Mouse (Mus musculus) stomach, embryonic 16.5 days (tissue): ENCODE measurements at regions not wholly inside any gene's neighbourhood (a gene's known extent, or its start where the extent isn't known, plus 50 kb on each side); places are given as distances from the start of the nearest gene placed in this dataset.
A peak's percentile ranks its signal among the peaks of the same experiment; 100 is the strongest.

Source experiments
- ATAC-seq: fragments of 200-750 bp; cut with Nextera tagmentation; 2 replicates; pipeline ENCODE4 v1.8.0; 2017; ENCODE audit warnings: moderate number of reproducible peaks, moderate TSS enrichment; ENCODE audit not compliant: insufficient read depth, low FRiP score
- H3K27ac ChIP-seq: fragments of 300-500 bp; sonication (generic); 2 replicates; pipeline ENCODE4 v1.5.1; 2014; ENCODE audit warnings: low read length
- H3K27me3 ChIP-seq: fragments of 300-500 bp; sonication (generic); 2 replicates; pipeline ENCODE4 v1.6.1; 2014; ENCODE audit warnings: low read length, control low read depth, mixed read lengths; ENCODE audit not compliant: control insufficient read depth, insufficient read depth
- H3K36me3 ChIP-seq: fragments of 300-500 bp; sonication (generic); 2 replicates; pipeline ENCODE4 v1.6.1; 2014; ENCODE audit warnings: low read length; ENCODE audit not compliant: control insufficient read depth, insufficient read depth
- H3K4me1 ChIP-seq: fragments of 300-500 bp; sonication (generic); 2 replicates; pipeline ENCODE4 v1.6.1; 2014; ENCODE audit warnings: low read length, control low read depth, mixed read lengths; ENCODE audit not compliant: control insufficient read depth, insufficient read depth
- H3K4me2 ChIP-seq: fragments of 300-500 bp; sonication (generic); 2 replicates; pipeline ENCODE4 v1.6.1; 2014; ENCODE audit warnings: low read depth, low read length, mixed read lengths
- H3K4me3 ChIP-seq: fragments of 300-500 bp; sonication (generic); replicated peaks from 2 replicates; pipeline ENCODE4 v1.5.1; 2014; ENCODE audit warnings: mild to moderate bottlenecking, low read length
- H3K9ac ChIP-seq: fragments of 300-500 bp; sonication (generic); 2 replicates; pipeline ENCODE4 v1.6.1; 2014; ENCODE audit warnings: low read length
- H3K9me3 ChIP-seq: fragments of 300-500 bp; sonication (generic); replicated peaks from 2 replicates; pipeline ENCODE4 v1.6.1; 2016; ENCODE audit warnings: low read length, control low read depth; ENCODE audit not compliant: control insufficient read depth
- WGBS: fragments of 180-500 bp; shearing (Covaris S2); extraction: QIAGEN DNeasy Blood & Tissue Kit; methylation state at CpG from one replicate; pipeline ENCODE4 v1.1.7; 2014; 5-methylcytosine and 5-hydroxymethylcytosine counted together

GRCm38 (mm10) chr15:7012446-7012845, 78.0 kb upstream of the Lifr start:
- Histone ChIP-seq H3K4me2 (no peak overlapping the region), H3K4me3 (no peak overlapping the region), H3K27ac (no peak overlapping the region), H3K9me3 (no peaks in the 10 kb centered on the region), H3K27me3 (no peaks in the 10 kb centered on the region), H3K4me1 (peaks cover 12% of the 10 kb centered on the region; the same call in 1 of the 2 replicates), H3K9ac (no peak overlapping the region), H3K36me3 (no peaks in the 10 kb centered on the region)
- no peak for ATAC-seq
- WGBS, result 87% methylated on average over 6 of the region's 6 CpGs

GRCm38 (mm10) chr15:7013047-7013446, 77.4 kb upstream of the Lifr start:
- no peak for ATAC-seq
- peaks cover 12% of the 10 kb centered on the region; the same call in 1 of the 2 replicates for H3K4me1 ChIP-seq
- no peak overlapping the region for H3K27ac ChIP-seq
- no peak overlapping the region for H3K9ac ChIP-seq
- H3K4me3 ChIP-seq, result no peak overlapping the region
- no peak overlapping the region for H3K4me2 ChIP-seq
- 62% methylated on average over 5 of the region's 5 CpGs for WGBS
- no peaks in the 10 kb centered on the region for H3K9me3 ChIP-seq
- no peaks in the 10 kb centered on the region for H3K27me3 ChIP-seq
- no peaks in the 10 kb centered on the region for H3K36me3 ChIP-seq

- Histone ChIP-seq H3K4me1 (peaks cover 12% of the 10 kb centered on the region; the same call in 1 of the 2 replicates), H3K27me3 (no peaks in the 10 kb centered on the region), H3K4me3 (no peak overlapping the region), H3K4me2 (no peak overlapping the region), H3K36me3 (no peaks in the 10 kb centered on the region), H3K9ac (no peak overlapping the region), H3K9me3 (no peaks in the 10 kb centered on the region), H3K27ac (no peak overlapping the region)
- ATAC-seq, result peak; percentile 60; the same call in 1 of the 2 replicates
- 49% methylated on average over 2 of the region's 2 CpGs for WGBS
Observed at GRCm38 (mm10) chr15:7014984-7015383, 75.4 kb upstream of the Lifr start.

GRCm38 (mm10) chr15:7016018-7016417, 74.4 kb upstream of the Lifr start:
- Histone ChIP-seq H3K9ac (no peak overlapping the region), H3K4me3 (no peak overlapping the region), H3K4me1 (peaks cover 12% of the 10 kb centered on the region; the same call in 1 of the 2 replicates), H3K27me3 (no peaks in the 10 kb centered on the region), H3K36me3 (no peaks in the 10 kb centered on the region), H3K27ac (no peak overlapping the region), H3K9me3 (no peaks in the 10 kb centered on the region), H3K4me2 (no peak overlapping the region)
- no peak for ATAC-seq
- 47% methylated on average over 3 of the region's 3 CpGs for WGBS

- Histone ChIP-seq H3K9me3 (no peaks in the 10 kb centered on the region), H3K27me3 (no peaks in the 10 kb centered on the region), H3K9ac (no peak overlapping the region), H3K27ac (no peak overlapping the region), H3K4me3 (no peak overlapping the region), H3K4me1 (peaks cover 12% of the 10 kb centered on the region; the same call in 1 of the 2 replicates), H3K4me2 (no peak overlapping the region), H3K36me3 (no peaks in the 10 kb centered on the region)
- WGBS, result 47% methylated on average over 6 of the region's 6 CpGs
- no peak for ATAC-seq
Observed at GRCm38 (mm10) chr15:7017281-7017845, 73.1 kb upstream of the Lifr start.

- H3K27ac ChIP-seq, result no peak overlapping the region
- no peak overlapping the region for H3K4me2 ChIP-seq
- ATAC-seq, result no peak
- no peaks in the 10 kb centered on the region for H3K27me3 ChIP-seq
- H3K4me1 ChIP-seq, result no peaks in the 10 kb centered on the region; the same call in 1 of the 2 replicates
- H3K4me3 ChIP-seq, result no peak overlapping the region
- peaks cover 5% of the 10 kb centered on the region; the same call in 1 of the 2 replicates for H3K9me3 ChIP-seq
- H3K36me3 ChIP-seq, result no peaks in the 10 kb centered on the region
- no peak overlapping the region for H3K9ac ChIP-seq
Observed at GRCm38 (mm10) chr15:7022660-7023059, 67.8 kb upstream of the Lifr start.

- no peak overlapping the region for H3K9ac ChIP-seq
- H3K4me3 ChIP-seq, result no peak overlapping the region
- H3K27me3 ChIP-seq, result no peaks in the 10 kb centered on the region
- peaks cover 5% of the 10 kb centered on the region; the same call in 1 of the 2 replicates for H3K9me3 ChIP-seq
- H3K4me1 ChIP-seq, result no peaks in the 10 kb centered on the region
- WGBS, result 35% methylated on average over 4 of the region's 4 CpGs
- no peak overlapping the region for H3K4me2 ChIP-seq
- H3K36me3 ChIP-seq, result no peaks in the 10 kb centered on the region
- no peak overlapping the region for H3K27ac ChIP-seq
- no peak for ATAC-seq
Observed at GRCm38 (mm10) chr15:7025194-7025593, 65.2 kb upstream of the Lifr start.

- no peaks in the 10 kb centered on the region for H3K4me1 ChIP-seq
- no peak overlapping the region for H3K9ac ChIP-seq
- H3K9me3 ChIP-seq, result no peaks in the 10 kb centered on the region
- H3K36me3 ChIP-seq, result no peaks in the 10 kb centered on the region
- no peak overlapping the region for H3K4me3 ChIP-seq
- H3K27me3 ChIP-seq, result no peaks in the 10 kb centered on the region
- no peak overlapping the region for H3K4me2 ChIP-seq
- 56% methylated on average over 6 of the region's 6 CpGs for WGBS
- no peak for ATAC-seq
- no peak overlapping the region for H3K27ac ChIP-seq
Observed at GRCm38 (mm10) chr15:7031297-7032043, 58.9 kb upstream of the Lifr start.

GRCm38 (mm10) chr15:7037475-7037874, 52.9 kb upstream of the Lifr start:
- no peak overlapping the region for H3K9ac ChIP-seq
- 65% methylated on average over 8 of the region's 8 CpGs for whole genome bisulfite sequencing
- no peak overlapping the region for H3K27ac ChIP-seq
- no peaks in the 10 kb centered on the region for H3K27me3 ChIP-seq
- H3K36me3 ChIP-seq, result no peaks in the 10 kb centered on the region
- H3K9me3 ChIP-seq, result no peaks in the 10 kb centered on the region
- no peak overlapping the region for H3K4me3 ChIP-seq
- no peak overlapping the region for H3K4me2 ChIP-seq
- H3K4me1 ChIP-seq, result no peaks in the 10 kb centered on the region
- ATAC-seq, result no peak
